Mouse (Mus musculus): ENCODE results near the gene Uhrf1bp1l. TPM values are rescaled to one million over a fixed set of nuclear protein-coding genes. Genes with fewer than 3 reads are reported as not detected.

Gene Uhrf1bp1l
- polyA plus RNA-seq, 1 experiment from 2014 or later, result 23.3 TPM

GRCm38 (mm10) chr10:89746581-89746980 lies 1.8 kb downstream of the Uhrf1bp1l start:
- H3K27ac ChIP-seq (replicated peaks), result no peak overlapping the region
- H3K27me3 ChIP-seq, result no peaks in the 10 kb centered on the region
- H3K9ac ChIP-seq, result no peak overlapping the region
- 69% methylated on average over 3 of the region's 3 CpGs for WGBS
- H3K4me2 ChIP-seq (replicated peaks), result no peak overlapping the region
- no peak overlapping the region for H3K4me3 ChIP-seq (replicated peaks)
- H3K4me1 ChIP-seq, result peaks cover 3% of the 10 kb centered on the region; the same call in 1 of the 2 replicates
- ATAC-seq (ENCODE audit: insufficient number of reproducible peaks, low FRiP score, low TSS enrichment, low read depth), result no peak
- no peaks in the 10 kb centered on the region for H3K9me3 ChIP-seq (replicated peaks)
- H3K36me3 ChIP-seq, result no peaks in the 10 kb centered on the region

DNA sequence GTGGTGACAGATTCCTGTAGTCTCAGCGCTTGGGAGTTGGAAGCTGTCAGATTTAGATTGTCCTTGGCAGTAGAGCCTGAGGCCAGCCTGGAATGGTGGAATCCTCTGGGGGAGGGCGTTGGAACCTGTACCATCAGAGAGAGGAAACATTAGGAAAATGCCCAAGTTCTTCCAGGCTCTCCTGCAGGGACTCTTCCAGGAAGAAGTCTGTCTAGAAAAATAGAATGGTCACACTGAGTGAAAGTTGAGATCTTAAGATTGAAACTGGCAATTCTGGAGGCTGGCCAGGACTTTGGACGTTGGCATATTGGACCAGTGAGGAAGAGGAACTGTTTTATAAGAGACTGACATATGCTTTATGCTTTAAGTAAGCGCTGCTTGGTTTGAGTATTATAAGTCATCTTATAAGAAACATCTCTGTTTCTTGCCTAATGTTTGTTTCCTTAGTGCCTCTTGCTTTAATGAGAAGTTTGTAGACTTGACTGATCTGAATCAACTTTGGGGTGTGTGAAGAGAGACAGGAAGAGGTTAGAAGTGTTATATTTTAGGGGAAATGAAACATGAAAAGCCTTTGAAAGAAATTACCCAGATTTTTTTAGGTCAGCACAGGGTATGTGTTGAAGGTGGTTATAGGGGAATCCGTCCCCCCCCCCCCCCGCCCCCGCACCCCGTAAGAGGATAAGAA lies 2.6 kb downstream of the Uhrf1bp1l start:
- ATAC-seq (ENCODE audit: insufficient number of reproducible peaks, low FRiP score, low TSS enrichment, low read depth), result no peak
- H3K27ac ChIP-seq (replicated peaks), result no peak overlapping the region
- H3K9me3 ChIP-seq (replicated peaks), result no peaks in the 10 kb centered on the region
- WGBS, result 80% methylated on average over 8 of the region's 8 CpGs
- no peak overlapping the region for H3K4me2 ChIP-seq (replicated peaks)
- H3K27me3 ChIP-seq, result no peaks in the 10 kb centered on the region
- H3K4me3 ChIP-seq (replicated peaks), result no peak overlapping the region
- peaks cover 3% of the 10 kb centered on the region; the same call in 1 of the 2 replicates for H3K4me1 ChIP-seq
- no peak overlapping the region for H3K9ac ChIP-seq
- no peaks in the 10 kb centered on the region for H3K36me3 ChIP-seq

GRCm38 (mm10) chr10:89747911-89748310 lies 3.1 kb downstream of the Uhrf1bp1l start:
- ATAC-seq (ENCODE audit: insufficient number of reproducible peaks, low FRiP score, low TSS enrichment, low read depth), result no peak
- Histone ChIP-seq H3K36me3 (no peaks in the 10 kb centered on the region), H3K27me3 (no peaks in the 10 kb centered on the region), H3K9me3 (replicated peaks) (no peaks in the 10 kb centered on the region), H3K9ac (no peak overlapping the region), H3K4me3 (replicated peaks) (no peak overlapping the region), H3K4me1 (peaks cover 3% of the 10 kb centered on the region; the same call in 1 of the 2 replicates), H3K4me2 (replicated peaks) (no peak overlapping the region), H3K27ac (replicated peaks) (no peak overlapping the region)
- 88% methylated on average over 1 of the region's 1 CpGs for WGBS

DNA sequence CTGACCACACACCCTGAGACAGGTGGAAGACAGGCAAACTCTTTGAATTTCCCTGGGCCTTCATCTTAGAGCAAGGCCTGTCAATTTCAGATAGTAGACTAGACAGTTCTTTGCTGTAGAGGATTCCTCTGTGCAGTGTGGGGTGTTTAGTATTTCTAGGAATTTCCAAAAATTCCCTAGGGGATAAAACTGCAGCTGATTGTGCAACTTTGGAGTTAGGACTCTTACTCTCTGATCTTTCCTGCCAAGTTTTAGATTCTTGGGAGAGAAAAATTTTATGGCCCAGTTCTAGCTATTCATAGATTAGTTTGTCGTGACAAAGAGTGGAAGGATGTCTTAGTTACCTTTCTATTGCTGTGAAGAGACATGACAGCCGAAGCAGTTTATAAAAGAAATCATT lies 3.8 kb downstream of the Uhrf1bp1l start:
- H3K4me1 ChIP-seq, result peaks cover 3% of the 10 kb centered on the region; the same call in 1 of the 2 replicates
- 87% methylated on average over 2 of the region's 2 CpGs for WGBS
- H3K9ac ChIP-seq, result no peak overlapping the region
- no peaks in the 10 kb centered on the region for H3K27me3 ChIP-seq
- no peak for ATAC-seq (ENCODE audit: insufficient number of reproducible peaks, low FRiP score, low TSS enrichment, low read depth)
- no peaks in the 10 kb centered on the region for H3K36me3 ChIP-seq
- H3K9me3 ChIP-seq (replicated peaks), result no peaks in the 10 kb centered on the region
- no peak overlapping the region for H3K4me3 ChIP-seq (replicated peaks)
- H3K4me2 ChIP-seq (replicated peaks), result no peak overlapping the region
- H3K27ac ChIP-seq (replicated peaks), result no peak overlapping the region

DNA sequence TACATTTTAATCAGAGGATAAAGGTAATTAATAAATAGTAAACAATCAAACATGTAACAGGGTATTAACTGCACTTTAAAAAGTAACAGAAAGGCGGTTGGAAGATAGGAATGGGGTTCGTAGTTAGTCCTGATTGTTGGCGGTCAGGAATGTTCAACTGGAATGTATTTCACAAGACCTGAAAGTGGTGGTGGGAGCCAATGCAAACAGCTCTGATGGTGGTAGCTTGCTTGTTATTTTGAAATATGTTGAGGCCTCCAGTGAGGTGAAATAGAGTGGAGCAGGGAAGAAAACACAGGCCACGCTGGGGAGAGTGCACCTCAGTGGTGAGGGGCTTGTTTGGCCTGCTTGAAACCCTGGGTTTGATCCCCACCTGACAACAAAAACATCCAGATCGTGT lies 6.3 kb downstream of the Uhrf1bp1l start:
- Histone ChIP-seq H3K9ac (no peak overlapping the region), H3K9me3 (replicated peaks) (no peaks in the 10 kb centered on the region), H3K4me3 (replicated peaks) (no peak overlapping the region), H3K27me3 (no peaks in the 10 kb centered on the region), H3K27ac (replicated peaks) (no peak overlapping the region), H3K36me3 (no peaks in the 10 kb centered on the region), H3K4me1 (peaks cover 3% of the 10 kb centered on the region; the same call in 1 of the 2 replicates), H3K4me2 (replicated peaks) (no peak overlapping the region)
- 81% methylated on average over 5 of the region's 5 CpGs for WGBS
- no peak; the same call in 1 of the 2 replicates for ATAC-seq (ENCODE audit: insufficient number of reproducible peaks, low FRiP score, low TSS enrichment, low read depth)

- ATAC-seq (ENCODE audit: insufficient number of reproducible peaks, low FRiP score, low TSS enrichment, low read depth), result no peak
- Histone ChIP-seq H3K9ac (no peak overlapping the region), H3K27ac (replicated peaks) (no peak overlapping the region), H3K36me3 (no peaks in the 10 kb centered on the region), H3K9me3 (replicated peaks) (no peaks in the 10 kb centered on the region), H3K4me1 (no peaks in the 10 kb centered on the region), H3K4me3 (replicated peaks) (no peak overlapping the region), H3K4me2 (replicated peaks) (no peak overlapping the region), H3K27me3 (no peaks in the 10 kb centered on the region)
- 86% methylated on average over 4 of the region's 4 CpGs for WGBS
Measured at GRCm38 (mm10) chr10:89755231-89755630, 10.4 kb downstream of the Uhrf1bp1l start.

- 62% methylated on average over 5 of the region's 5 CpGs for WGBS
- ATAC-seq (ENCODE audit: insufficient number of reproducible peaks, low FRiP score, low TSS enrichment, low read depth), result no peak
- Histone ChIP-seq H3K9me3 (replicated peaks) (no peaks in the 10 kb centered on the region), H3K9ac (no peak overlapping the region), H3K27me3 (no peaks in the 10 kb centered on the region), H3K36me3 (no peaks in the 10 kb centered on the region), H3K4me3 (replicated peaks) (no peak overlapping the region), H3K4me2 (replicated peaks) (no peak overlapping the region), H3K4me1 (no peaks in the 10 kb centered on the region), H3K27ac (replicated peaks) (no peak overlapping the region)
Measured at GRCm38 (mm10) chr10:89760772-89761171, 16.0 kb downstream of the Uhrf1bp1l start.

GRCm38 (mm10) chr10:89764457-89765121 lies 19.8 kb downstream of the Uhrf1bp1l start:
- Histone ChIP-seq H3K9me3 (replicated peaks) (no peaks in the 10 kb centered on the region), H3K4me3 (replicated peaks) (no peak overlapping the region), H3K27me3 (no peaks in the 10 kb centered on the region), H3K36me3 (no peaks in the 10 kb centered on the region), H3K27ac (replicated peaks) (no peak overlapping the region), H3K4me1 (no peaks in the 10 kb centered on the region), H3K9ac (no peak overlapping the region), H3K4me2 (replicated peaks) (no peak overlapping the region)
- 65% methylated on average over 9 of the region's 9 CpGs for WGBS
- ATAC-seq (ENCODE audit: insufficient number of reproducible peaks, low FRiP score, low TSS enrichment, low read depth), result no peak

DNA sequence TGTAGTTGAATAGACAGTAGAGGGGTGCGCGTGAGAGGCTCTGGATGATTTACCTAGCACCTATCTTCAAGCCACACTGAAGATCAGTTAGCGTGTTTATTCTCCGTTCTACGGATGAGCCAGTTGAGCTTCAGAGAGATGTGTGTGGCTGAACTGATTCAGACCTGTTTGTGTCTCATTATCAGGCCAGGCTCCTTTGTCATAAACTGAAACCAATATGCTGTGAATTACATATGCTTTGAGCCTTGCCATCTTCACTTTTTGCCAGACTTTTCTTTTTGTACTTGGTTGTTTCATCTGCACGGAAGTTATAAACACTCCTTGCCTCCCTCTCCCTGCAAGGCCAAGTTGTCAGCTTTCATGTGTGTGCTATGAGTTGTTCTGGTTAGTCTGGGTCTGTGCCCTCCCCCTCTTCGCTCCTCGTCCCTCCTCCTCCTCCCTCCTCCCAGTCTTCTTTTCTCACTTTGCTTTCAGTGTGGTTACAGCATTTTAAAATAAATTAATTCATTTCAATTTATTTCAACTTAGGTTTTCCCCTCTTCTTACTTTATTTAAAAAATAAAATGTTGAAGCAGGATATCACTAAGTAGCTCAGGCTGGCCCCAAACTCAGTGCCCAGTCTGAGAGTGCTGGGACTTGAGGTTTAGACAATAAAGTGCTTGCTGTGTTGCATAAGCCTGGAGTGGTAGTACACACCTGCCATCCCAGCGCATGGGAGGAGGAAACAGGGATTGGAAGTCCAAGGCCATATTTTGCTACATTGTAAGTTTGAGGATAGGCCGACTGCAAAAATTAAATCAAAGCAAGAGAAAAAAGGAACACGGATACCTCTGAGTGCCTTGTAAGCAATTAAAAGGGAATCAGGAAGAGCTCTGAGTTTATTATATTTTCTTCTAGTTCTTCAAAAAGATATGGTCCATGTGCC lies 21.3 kb downstream of the Uhrf1bp1l start:
- H3K9ac ChIP-seq, result no peak overlapping the region
- H3K27me3 ChIP-seq, result no peaks in the 10 kb centered on the region
- H3K36me3 ChIP-seq, result no peaks in the 10 kb centered on the region
- H3K4me3 ChIP-seq (replicated peaks), result no peak overlapping the region
- no peaks in the 10 kb centered on the region for H3K9me3 ChIP-seq (replicated peaks)
- ATAC-seq (ENCODE audit: insufficient number of reproducible peaks, low FRiP score, low TSS enrichment, low read depth), result no peak
- H3K27ac ChIP-seq (replicated peaks), result no peak overlapping the region
- WGBS, result 86% methylated on average over 11 of the region's 11 CpGs
- no peak overlapping the region for H3K4me2 ChIP-seq (replicated peaks)
- H3K4me1 ChIP-seq, result no peaks in the 10 kb centered on the region

DNA sequence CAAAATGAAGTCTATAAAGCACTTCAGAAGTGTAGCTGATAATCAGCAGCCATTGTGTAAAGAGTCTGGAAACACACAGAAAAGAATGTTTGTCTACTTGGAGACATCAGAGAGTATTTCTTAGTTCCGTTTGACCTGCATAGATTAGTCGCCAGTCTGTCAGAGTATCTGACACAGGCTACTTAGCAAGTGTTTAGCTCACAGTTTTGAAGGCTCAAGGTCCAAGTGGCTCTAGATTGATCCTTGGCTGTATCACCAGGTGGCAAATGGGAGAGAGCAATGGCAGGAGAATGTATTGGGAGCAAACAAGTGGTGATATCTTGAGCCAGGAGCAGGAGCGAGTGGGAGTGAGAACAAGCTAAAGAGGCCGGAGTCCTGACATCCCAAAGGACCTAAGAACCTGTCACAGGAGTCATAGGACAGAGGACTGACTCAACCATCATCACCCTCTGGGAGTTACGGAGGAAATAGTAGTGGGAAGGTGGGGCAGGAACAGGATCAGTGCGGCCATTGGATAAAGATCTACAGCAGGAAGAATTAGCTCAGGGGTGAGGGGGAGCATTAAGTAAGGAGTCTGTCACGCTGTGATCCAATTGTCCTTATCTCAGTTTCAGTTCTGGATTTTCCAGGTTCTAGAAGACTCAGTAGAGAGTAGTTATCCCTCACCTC lies 23.7 kb downstream of the Uhrf1bp1l start:
- Histone ChIP-seq H3K27ac (replicated peaks) (no peak overlapping the region), H3K27me3 (no peaks in the 10 kb centered on the region), H3K36me3 (no peaks in the 10 kb centered on the region), H3K9ac (no peak overlapping the region), H3K9me3 (replicated peaks) (no peaks in the 10 kb centered on the region), H3K4me1 (no peaks in the 10 kb centered on the region), H3K4me2 (replicated peaks) (no peak overlapping the region), H3K4me3 (replicated peaks) (no peak overlapping the region)
- 79% methylated on average over 7 of the region's 7 CpGs for WGBS
- ATAC-seq (ENCODE audit: insufficient number of reproducible peaks, low FRiP score, low TSS enrichment, low read depth), result no peak

- Histone ChIP-seq H3K27me3 (no peaks in the 10 kb centered on the region), H3K27ac (replicated peaks) (no peak overlapping the region), H3K9me3 (replicated peaks) (no peaks in the 10 kb centered on the region), H3K9ac (no peak overlapping the region), H3K4me3 (replicated peaks) (no peak overlapping the region), H3K4me1 (no peaks in the 10 kb centered on the region), H3K4me2 (replicated peaks) (no peak overlapping the region), H3K36me3 (no peaks in the 10 kb centered on the region)
- 80% methylated on average over 4 of the region's 4 CpGs for WGBS
- no peak for ATAC-seq (ENCODE audit: insufficient number of reproducible peaks, low FRiP score, low TSS enrichment, low read depth)
Measured at GRCm38 (mm10) chr10:89769096-89769495, 24.3 kb downstream of the Uhrf1bp1l start.
